Mouse (Mus musculus) midbrain, embryonic 11.5 days (tissue): ENCODE measurements around the gene Adgrl3. TPM values are rescaled to one million over a fixed set of nuclear protein-coding genes. Genes with fewer than 3 reads are reported as not detected.
A peak's percentile ranks its signal among the peaks of the same experiment; 100 is the strongest.

ENCODE experiments used
- ATAC-seq: fragments of 200-750 bp; cut with Nextera tagmentation; 2 replicates; pipeline ENCODE4 v1.8.0; 2017; ENCODE audit warnings: moderate TSS enrichment, moderate library complexity; ENCODE audit not compliant: low FRiP score
- DNase-seq: peaks from one replicate; pipeline ENCODE4 v3.0.0; 2015; ENCODE audit warnings: low spot score; ENCODE audit errors: missing footprints
- H3K27ac ChIP-seq: fragments of 300-500 bp; sonication (generic); 2 replicates; pipeline ENCODE4 v1.5.1; 2014; ENCODE audit warnings: low read depth, low read length
- H3K27me3 ChIP-seq: fragments of 300-500 bp; sonication (generic); 2 replicates; pipeline ENCODE4 v1.6.1; 2014; ENCODE audit warnings: mild to moderate bottlenecking, low read length, moderate library complexity, mixed read lengths; ENCODE audit not compliant: control insufficient read depth, insufficient read depth
- H3K36me3 ChIP-seq: fragments of 300-500 bp; sonication (generic); 2 replicates; pipeline ENCODE4 v1.6.1; 2014; ENCODE audit warnings: mild to moderate bottlenecking, low read length, moderate library complexity, mixed read lengths; ENCODE audit not compliant: control insufficient read depth, insufficient read depth
- H3K4me1 ChIP-seq: fragments of 300-500 bp; sonication (generic); 2 replicates; pipeline ENCODE4 v1.6.1; 2014; ENCODE audit warnings: low read length; ENCODE audit not compliant: control insufficient read depth, insufficient read depth
- H3K4me2 ChIP-seq: fragments of 300-500 bp; sonication (generic); 2 replicates; pipeline ENCODE4 v1.6.1; 2014; ENCODE audit warnings: mild to moderate bottlenecking, moderate library complexity
- H3K4me3 ChIP-seq: fragments of 300-500 bp; sonication (generic); 2 replicates; pipeline ENCODE4 v1.5.1; 2014; ENCODE audit warnings: low read depth, low read length
- H3K9ac ChIP-seq: fragments of 300-500 bp; sonication (generic); 2 replicates; pipeline ENCODE4 v1.6.1; 2014; ENCODE audit warnings: low read length
- H3K9me3 ChIP-seq: fragments of 300-500 bp; sonication (generic); 2 replicates; pipeline ENCODE4 v1.6.1; 2016; ENCODE audit warnings: low read length; ENCODE audit not compliant: control insufficient read depth
- WGBS: fragments of 180-500 bp; shearing (Covaris S2); extraction: QIAGEN DNeasy Blood & Tissue Kit; methylation state at CpG from one replicate; pipeline ENCODE4 v1.1.7; 2014; 5-methylcytosine and 5-hydroxymethylcytosine counted together
- polyA plus RNA-seq: library from polyadenylated mRNA; unstranded; fragments of >200 nt; fragmentation: Nextera tagmentation; extraction: Ambion mirVana; gene quantifications from 2 replicates; pipeline ENCODE4 v1.2.1, GENCODE M21; 2014

Adgrl3 gene
- polyA plus RNA-seq, 1 experiment from 2014 or later: 18.9 TPM

GRCm38 (mm10) chr5:81640118-81640517 is 620.2 kb downstream of the Adgrl3 start:
- Histone ChIP-seq H3K9ac (no peak overlapping the region), H3K4me3 (no peak overlapping the region), H3K27ac (no peak overlapping the region), H3K9me3 (no peaks in the 10 kb centered on the region), H3K4me1 (no peaks in the 10 kb centered on the region), H3K27me3 (no peaks in the 10 kb centered on the region), H3K36me3 (no peaks in the 10 kb centered on the region), H3K4me2 (no peak overlapping the region)
- DNase-seq (no peak), ATAC-seq (no peak)
- WGBS: 71% methylated on average over 4 of the region's 4 CpGs

DNA sequence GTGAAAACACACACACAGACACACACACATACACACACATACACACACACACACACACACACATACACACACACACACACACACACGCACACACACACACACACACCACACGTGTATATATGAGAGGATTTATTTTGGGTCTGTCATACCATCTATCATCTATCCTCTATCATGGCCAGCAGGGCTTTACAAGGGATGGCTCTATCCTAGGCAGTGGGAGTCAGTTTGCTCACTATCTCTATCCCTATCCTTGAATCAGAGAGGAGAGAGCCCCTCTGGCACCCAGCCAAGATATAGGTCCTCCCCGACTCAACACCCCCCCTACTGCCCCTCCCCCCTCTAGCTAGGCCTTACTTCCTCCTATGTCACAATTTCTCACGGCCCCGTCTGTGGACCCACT is 625.6 kb downstream of the Adgrl3 start:
- no peaks in the 10 kb centered on the region for H3K9me3 ChIP-seq
- H3K36me3 ChIP-seq: no peaks in the 10 kb centered on the region
- H3K27ac ChIP-seq: no peak overlapping the region
- ATAC-seq (no peak), DNase-seq (no peak)
- no peak overlapping the region for H3K4me3 ChIP-seq
- WGBS: 84% methylated on average over 5 of the region's 5 CpGs
- H3K4me1 ChIP-seq: no peaks in the 10 kb centered on the region; the same call in 1 of the 2 replicates
- no peak overlapping the region for H3K9ac ChIP-seq
- H3K4me2 ChIP-seq: no peak overlapping the region
- H3K27me3 ChIP-seq: no peaks in the 10 kb centered on the region

- H3K4me3 ChIP-seq: no peak overlapping the region
- no peaks in the 10 kb centered on the region for H3K9me3 ChIP-seq
- 62% methylated on average over 2 of the region's 2 CpGs for WGBS
- no peak overlapping the region for H3K4me2 ChIP-seq
- H3K36me3 ChIP-seq: no peaks in the 10 kb centered on the region
- DNase-seq (no peak), ATAC-seq (no peak)
- no peaks in the 10 kb centered on the region for H3K27me3 ChIP-seq
- H3K4me1 ChIP-seq: no peaks in the 10 kb centered on the region; the same call in 1 of the 2 replicates
- H3K27ac ChIP-seq: no peak overlapping the region
- no peak overlapping the region for H3K9ac ChIP-seq
Measured at GRCm38 (mm10) chr5:81653941-81654340, 634.0 kb downstream of the Adgrl3 start.

DNA sequence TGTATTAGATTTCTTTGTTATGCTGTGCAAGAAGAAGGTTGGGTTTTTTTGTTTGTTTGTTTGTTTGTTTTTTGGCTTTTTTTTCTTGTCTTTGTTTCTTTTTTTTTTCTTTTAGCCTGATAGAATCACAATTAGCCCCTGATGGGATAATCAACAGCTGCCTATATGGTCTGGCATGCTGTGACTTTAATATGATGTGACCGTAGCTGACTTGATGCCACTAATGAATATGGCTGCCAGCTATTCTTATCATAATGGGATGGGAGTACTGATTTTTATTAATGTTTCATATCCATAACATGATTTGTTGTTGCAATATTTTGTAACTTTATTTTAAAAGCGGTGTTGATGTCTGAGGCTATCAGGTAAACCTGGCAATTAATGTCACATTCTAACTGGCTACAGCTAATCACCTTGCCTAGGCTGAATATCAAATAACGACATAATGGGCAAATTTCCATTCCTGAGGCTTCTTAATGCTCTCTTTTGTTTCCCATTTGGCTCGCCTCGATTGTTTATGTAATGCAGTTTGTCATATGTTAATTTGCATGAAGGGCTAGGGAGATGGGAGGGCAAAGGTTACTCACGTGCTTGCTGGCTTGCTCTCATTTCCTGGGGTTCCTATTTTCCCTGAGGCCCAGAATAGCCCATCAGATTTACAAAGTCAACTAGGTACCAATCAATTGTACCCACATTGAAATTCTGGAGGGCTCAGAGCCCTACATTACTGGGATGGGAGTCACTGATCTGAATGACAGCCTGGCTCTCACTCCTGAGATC is 641.9 kb downstream of the Adgrl3 start:
- Histone ChIP-seq H3K4me3 (no peak overlapping the region), H3K4me2 (no peak overlapping the region), H3K36me3 (no peaks in the 10 kb centered on the region), H3K27me3 (no peaks in the 10 kb centered on the region), H3K4me1 (no peaks in the 10 kb centered on the region), H3K9ac (no peak overlapping the region), H3K9me3 (no peaks in the 10 kb centered on the region), H3K27ac (no peak overlapping the region)
- no peak for DNase-seq
- 40% methylated on average over 6 of the region's 6 CpGs for WGBS
- peak; percentile 80 for ATAC-seq

GRCm38 (mm10) chr5:81671025-81671424 is 651.1 kb downstream of the Adgrl3 start:
- no peak overlapping the region for H3K4me3 ChIP-seq
- no peaks in the 10 kb centered on the region for H3K9me3 ChIP-seq
- no peak overlapping the region for H3K27ac ChIP-seq
- no peaks in the 10 kb centered on the region for H3K27me3 ChIP-seq
- H3K36me3 ChIP-seq: no peaks in the 10 kb centered on the region
- ATAC-seq: no peak
- no peak overlapping the region for H3K4me2 ChIP-seq
- H3K4me1 ChIP-seq: no peaks in the 10 kb centered on the region
- no peak overlapping the region for H3K9ac ChIP-seq
- 76% methylated on average over 4 of the region's 4 CpGs for WGBS
- DNase-seq: no peak

DNA sequence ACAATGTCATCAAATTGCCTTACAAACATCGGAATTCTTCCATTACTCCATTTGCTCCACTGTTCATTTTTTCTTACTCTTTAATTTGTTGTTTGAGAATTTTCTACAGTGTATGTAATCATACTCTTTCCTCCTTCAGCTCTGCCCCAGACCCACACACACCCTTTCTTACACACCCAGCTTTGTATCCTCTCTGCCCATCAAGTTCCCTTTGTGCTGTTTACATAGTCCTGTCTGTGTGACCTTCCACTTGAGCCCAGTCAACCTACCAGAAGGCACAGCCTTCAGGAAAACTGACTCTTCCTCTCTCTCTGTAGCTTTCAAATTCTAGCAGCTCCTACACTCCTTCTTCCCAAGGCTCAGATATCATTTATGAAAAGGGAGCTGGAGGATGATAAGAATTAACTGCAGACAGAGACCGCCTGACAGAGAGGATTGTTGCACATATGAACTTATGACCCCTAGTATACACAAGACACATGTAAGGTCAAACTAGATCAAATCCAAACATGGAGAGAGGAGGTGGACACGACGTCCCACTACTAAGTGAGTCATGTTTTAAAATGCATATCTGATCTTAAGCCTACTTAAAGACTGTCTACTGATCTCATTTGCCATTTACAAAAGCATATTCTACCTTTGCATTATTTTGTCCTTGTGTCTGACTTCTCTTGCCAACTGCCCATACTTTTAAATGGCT is 654.5 kb downstream of the Adgrl3 start:
- DNase-seq (no peak), ATAC-seq (no peak)
- WGBS: 82% methylated on average over 4 of the region's 4 CpGs
- Histone ChIP-seq H3K9ac (no peak overlapping the region), H3K4me1 (no peaks in the 10 kb centered on the region), H3K9me3 (no peaks in the 10 kb centered on the region), H3K27me3 (no peaks in the 10 kb centered on the region), H3K4me2 (no peak overlapping the region), H3K27ac (no peak overlapping the region), H3K4me3 (no peak overlapping the region), H3K36me3 (no peaks in the 10 kb centered on the region)

- ATAC-seq (no peak), DNase-seq (no peak)
- no peaks in the 10 kb centered on the region for H3K4me1 ChIP-seq
- H3K36me3 ChIP-seq: no peaks in the 10 kb centered on the region
- no peak overlapping the region for H3K4me2 ChIP-seq
- no peaks in the 10 kb centered on the region for H3K27me3 ChIP-seq
- H3K9me3 ChIP-seq: no peaks in the 10 kb centered on the region
- H3K27ac ChIP-seq: no peak overlapping the region
- no peak overlapping the region for H3K9ac ChIP-seq
- WGBS: 62% methylated on average over 1 of the region's 1 CpGs
- H3K4me3 ChIP-seq: no peak overlapping the region
Measured at GRCm38 (mm10) chr5:81674975-81675371, 655.0 kb downstream of the Adgrl3 start.

GRCm38 (mm10) chr5:81676896-81677295 is 657.0 kb downstream of the Adgrl3 start:
- no peak overlapping the region for H3K27ac ChIP-seq
- H3K4me2 ChIP-seq: no peak overlapping the region
- WGBS: 97% methylated on average over 1 of the region's 1 CpGs
- H3K4me1 ChIP-seq: no peaks in the 10 kb centered on the region
- ATAC-seq (no peak), DNase-seq (no peak)
- no peaks in the 10 kb centered on the region for H3K27me3 ChIP-seq
- no peaks in the 10 kb centered on the region for H3K36me3 ChIP-seq
- H3K9me3 ChIP-seq: no peaks in the 10 kb centered on the region
- H3K9ac ChIP-seq: no peak overlapping the region
- H3K4me3 ChIP-seq: no peak overlapping the region

- no peak overlapping the region for H3K9ac ChIP-seq
- no peak overlapping the region for H3K4me2 ChIP-seq
- no peak overlapping the region for H3K27ac ChIP-seq
- no peak overlapping the region for H3K4me3 ChIP-seq
- DNase-seq (no peak), ATAC-seq (no peak)
- H3K9me3 ChIP-seq: no peaks in the 10 kb centered on the region
- whole genome bisulfite sequencing: 80% methylated on average over 3 of the region's 3 CpGs
- no peaks in the 10 kb centered on the region for H3K36me3 ChIP-seq
- H3K27me3 ChIP-seq: no peaks in the 10 kb centered on the region
- H3K4me1 ChIP-seq: no peaks in the 10 kb centered on the region
Measured at GRCm38 (mm10) chr5:81686206-81686605, 666.3 kb downstream of the Adgrl3 start.
